24 mouse cellular contexts compared by ENCODE assay signal in the genomic region with DNA sequence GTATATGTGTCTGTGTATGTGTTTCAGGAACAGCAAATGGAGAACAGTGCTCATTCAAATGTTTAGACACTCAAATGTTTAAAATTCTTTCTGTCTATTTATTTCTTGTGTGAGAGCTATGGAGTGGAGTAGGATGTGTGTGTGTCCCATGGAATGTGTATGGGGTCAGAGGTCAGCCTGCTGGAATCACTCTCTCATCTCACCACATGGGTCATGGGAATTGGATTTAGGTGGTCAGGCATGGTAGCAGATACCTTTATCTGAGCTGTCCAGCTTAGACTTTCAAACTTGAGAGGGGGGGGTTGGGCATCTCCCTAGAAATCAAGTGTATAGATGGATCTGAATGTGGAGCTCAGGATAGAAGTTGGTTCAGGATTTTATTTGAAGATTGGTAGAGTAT. TPM values are rescaled to one million over a fixed set of nuclear protein-coding genes. Genes with fewer than 3 reads are reported as not detected.
DNase-seq lines count a peak whose midpoint lies in the region; ATAC-seq and TF ChIP-seq lines count a peak whose summit lies in the region.
"Had no signal": no experiment of that assay in that cellular context is flagged by ENCODE, and none has a peak within 500 bp of the region (broad histone marks: within the 10 kb centered on the region; RNA-seq: fewer than 3 reads in every experiment).

No protein-coding gene starts in this region.

- ATAC-seq in lung, embryonic 14.5 days (ENCODE audit: insufficient read depth): no peak
- ATAC-seq in forebrain, embryonic 12.5 days (ENCODE audit: low FRiP score): no peak
- no peak for ATAC-seq in hindbrain, embryonic 11.5 days (ENCODE audit: low FRiP score)
- ATAC-seq: forebrain, embryonic 14.5 days; hindbrain, postnatal 0 days; inflammation-experienced regulatory T-cells, adult 6 months; Patski had no signal

- H3K4me1 ChIP-seq in lung, embryonic 14.5 days (ENCODE audit: insufficient read depth): peaks cover 16% of the 10 kb centered on the region
- no peaks in the 10 kb centered on the region for H3K4me1 ChIP-seq in forebrain, embryonic 12.5 days
- H3K4me1 ChIP-seq in hindbrain, embryonic 11.5 days (replicated peaks; ENCODE audit: control insufficient read depth, insufficient read depth, low read length): no peaks in the 10 kb centered on the region

- H3K9me3 ChIP-seq in lung, embryonic 14.5 days (ENCODE audit: low read depth, low read length): no peaks in the 10 kb centered on the region
- H3K9me3 ChIP-seq in forebrain, embryonic 12.5 days: no peaks in the 10 kb centered on the region
- H3K9me3 ChIP-seq in hindbrain, embryonic 11.5 days (ENCODE audit: control insufficient read depth, low read length): no peaks in the 10 kb centered on the region
- H3K9me3 ChIP-seq: forebrain, embryonic 10.5 days; heart, embryonic 12.5 days; heart, embryonic 15.5 days; hindbrain, embryonic 10.5 days had no signal

- DNase-seq in lung, embryonic 14.5 days: peak; percentile 46
- DNase-seq in lung, postnatal 14 days: no peak
- peak; percentile 14 for DNase-seq in 3T3-L1 (ENCODE audit: low read depth, low spot score)
- DNase-seq in Muller cell, postnatal 12 days (ENCODE audit: inconsistent ontology term): peak; percentile 20
- DNase-seq in hindbrain, embryonic 11.5 days (ENCODE audit: low spot score): no peak
- DNase-seq: adrenal gland, postnatal 10 days; adrenal gland, postnatal 36 days; cerebellum, adult 18-20 months; cerebellum, adult 9-11 months; cerebellum, postnatal 25 days; gastrocnemius, postnatal 25 days; heart, adult 18-20 months; heart, postnatal 10 days; heart, postnatal 36 days had no signal

- H3K9ac ChIP-seq in lung, embryonic 14.5 days: no peak overlapping the region
- H3K9ac ChIP-seq in forebrain, embryonic 12.5 days: no peak overlapping the region
- no peak overlapping the region for H3K9ac ChIP-seq in hindbrain, embryonic 11.5 days (ENCODE audit: low read depth, low read length)
- H3K9ac ChIP-seq: heart, embryonic 12.5 days; heart, embryonic 15.5 days; hindbrain, embryonic 14.5 days had no signal

- H3K27ac ChIP-seq in lung, embryonic 14.5 days (ENCODE audit: low read depth): no peak overlapping the region
- no peak overlapping the region for H3K27ac ChIP-seq in forebrain, embryonic 12.5 days
- no peak overlapping the region for H3K27ac ChIP-seq in hindbrain, embryonic 11.5 days (ENCODE audit: low read depth, low read length)
- H3K27ac ChIP-seq: forebrain, embryonic 10.5 days; heart, embryonic 15.5 days; hindbrain, embryonic 10.5 days; hindbrain, embryonic 14.5 days; hindbrain, postnatal 0 days had no signal

- no peak for TF ChIP-seq CTCF in lung, embryonic 14.5 days (IDR thresholded peaks at IDR 0.05; ENCODE audit: low read depth)

- H3K4me3 ChIP-seq in lung, embryonic 14.5 days (ENCODE audit: low read depth, low read length): no peak overlapping the region
- H3K4me3 ChIP-seq in forebrain, embryonic 12.5 days (replicated peaks): no peak overlapping the region
- no peak overlapping the region for H3K4me3 ChIP-seq in hindbrain, embryonic 11.5 days (ENCODE audit: low read depth, low read length)
- H3K4me3 ChIP-seq: forebrain, embryonic 10.5 days; heart, embryonic 12.5 days; heart, embryonic 15.5 days; hindbrain, embryonic 10.5 days had no signal

- H3K36me3 ChIP-seq in lung, embryonic 14.5 days (ENCODE audit: insufficient read depth): no peaks in the 10 kb centered on the region
- no peaks in the 10 kb centered on the region for H3K36me3 ChIP-seq in forebrain, embryonic 12.5 days (replicated peaks)
- H3K36me3 ChIP-seq in hindbrain, embryonic 11.5 days (ENCODE audit: control insufficient read depth, insufficient read depth, low read length): no peaks in the 10 kb centered on the region
- H3K36me3 ChIP-seq: forebrain, embryonic 10.5 days; heart, embryonic 12.5 days; heart, embryonic 15.5 days; hindbrain, embryonic 10.5 days had no signal

- H3K4me2 ChIP-seq in lung, embryonic 14.5 days: no peak overlapping the region
- H3K4me2 ChIP-seq in forebrain, embryonic 12.5 days: no peak overlapping the region
- no peak overlapping the region for H3K4me2 ChIP-seq in hindbrain, embryonic 11.5 days (replicated peaks; ENCODE audit: low read depth, low read length)
- H3K4me2 ChIP-seq: heart, embryonic 12.5 days; heart, embryonic 15.5 days; hindbrain, embryonic 14.5 days had no signal

- H3K27me3 ChIP-seq in lung, embryonic 14.5 days (ENCODE audit: insufficient read depth, low read length): no peaks in the 10 kb centered on the region
- no peaks in the 10 kb centered on the region for H3K27me3 ChIP-seq in forebrain, embryonic 12.5 days
- H3K27me3 ChIP-seq in hindbrain, embryonic 11.5 days (ENCODE audit: control insufficient read depth, insufficient read depth, low read length): no peaks in the 10 kb centered on the region
- H3K27me3 ChIP-seq: heart, embryonic 12.5 days; heart, embryonic 15.5 days; Patski had no signal

RNA-seq across cellular contexts. Expression of a gene that starts 38.8 kb away (rescaled TPM):
- 44.0 and 47.1 TPM in 2 replicates for polyA plus RNA-seq in lung, embryonic 14.5 days (2014; fragmentation: Nextera tagmentation; extraction: Ambion mirVana)
- polyA plus RNA-seq in forebrain, embryonic 12.5 days (2016; fragmentation: Nextera tagmentation; extraction: Ambion mirVana): 36.9 and 39.3 TPM in 2 replicates
- polyA plus RNA-seq in hindbrain, embryonic 11.5 days (2014; fragmentation: Nextera tagmentation; extraction: Ambion mirVana): 25.7 and 26.6 TPM in 2 replicates

Comparison
In these comparisons a context has a peak if more than half of its experiments do, and no peak if none do; other contexts are left out.
1. DNase-seq: peak in lung, embryonic 14.5 days (single experiment), 3T3-L1 (single experiment) and Muller cell, postnatal 12 days (single experiment); none in lung, postnatal 14 days (single experiment) and hindbrain, embryonic 11.5 days (single experiment).